Comparison of ENCODE assay signal across 8 mouse cellular contexts in the genomic region with DNA sequence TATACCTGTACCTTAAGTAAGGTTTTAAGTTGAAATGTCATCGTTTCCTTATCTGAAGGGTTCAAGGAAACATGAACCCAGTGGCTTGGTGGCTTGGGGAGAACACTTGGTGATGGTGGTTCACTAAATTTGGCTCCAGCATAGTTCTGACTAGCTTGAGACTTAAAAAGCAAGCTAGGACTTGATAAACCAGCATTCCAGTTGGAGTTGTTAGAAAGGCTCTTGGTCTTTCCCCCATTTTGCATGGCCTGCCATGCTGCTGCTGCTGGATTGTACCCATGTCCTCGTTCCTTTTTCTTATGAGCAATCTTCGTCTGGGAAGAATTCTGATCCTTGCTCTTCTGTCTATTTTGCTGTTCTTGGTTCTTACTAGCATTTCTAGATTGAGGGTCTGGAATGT. TPM values are rescaled to one million over a fixed set of nuclear protein-coding genes. Genes with fewer than 3 reads are reported as not detected.
DNase-seq lines count a peak whose midpoint lies in the region; ATAC-seq and TF ChIP-seq lines count a peak whose summit lies in the region.

No protein-coding gene starts in this region.

- no peaks in the 10 kb centered on the region for H3K9me3 ChIP-seq in heart, embryonic 14.5 days (ENCODE audit: control insufficient read depth, low read length)
- H3K9me3 ChIP-seq in MEL (replicated peaks; ENCODE audit: insufficient read depth, low read length) = no peaks in the 10 kb centered on the region
- H3K9me3 ChIP-seq in hindbrain, embryonic 14.5 days (ENCODE audit: control insufficient read depth, low read length) = no peaks in the 10 kb centered on the region
- H3K9me3 ChIP-seq in midbrain, embryonic 13.5 days = no peaks in the 10 kb centered on the region

- WGBS in heart, embryonic 14.5 days = 38% methylated on average over 3 of the region's 3 CpGs
- 51% methylated on average over 3 of the region's 3 CpGs for WGBS in hindbrain, embryonic 14.5 days
- WGBS in midbrain, embryonic 13.5 days = 56% methylated on average over 3 of the region's 3 CpGs

- H3K27ac ChIP-seq in heart, embryonic 14.5 days (replicated peaks in 1 of 2; ENCODE audit: control insufficient read depth in 1 of 2, insufficient read depth in 1 of 2, low read depth in 2 of 2, low read length in 2 of 2) = peak overlapping the region in 1 of 2 experiments; percentile 100; a peak in 2 of 4 replicates
- H3K27ac ChIP-seq in MEL (ENCODE audit: control insufficient read depth, low read depth, low read length) = peak overlapping the region; percentile 21
- H3K27ac ChIP-seq in hindbrain, embryonic 14.5 days = no peak overlapping the region
- peak overlapping the region; percentile 98 for H3K27ac ChIP-seq in midbrain, embryonic 13.5 days

- peaks cover 42% of the 10 kb centered on the region for H3K36me3 ChIP-seq in heart, embryonic 14.5 days (ENCODE audit: control insufficient read depth, insufficient read depth, low read length)
- peaks cover 20 to 53% of the 10 kb centered on the region in 2 experiments for H3K36me3 ChIP-seq in MEL (ENCODE audit: control insufficient read depth in 1 of 2, insufficient read depth in 2 of 2, low read length in 2 of 2)
- peaks cover 31% of the 10 kb centered on the region for H3K36me3 ChIP-seq in hindbrain, embryonic 14.5 days (replicated peaks; ENCODE audit: control insufficient read depth, insufficient read depth)
- H3K36me3 ChIP-seq in midbrain, embryonic 13.5 days = peaks cover 13% of the 10 kb centered on the region

- no peak for TF ChIP-seq EP300 in MEL (IDR thresholded peaks at IDR 0.05; ENCODE audit: low read depth in 1 of 2, low read length in 2 of 2)

- no peaks in the 10 kb centered on the region for H3K27me3 ChIP-seq in heart, embryonic 14.5 days (ENCODE audit: control insufficient read depth, insufficient read depth, low read length)
- H3K27me3 ChIP-seq in MEL (ENCODE audit: control insufficient read depth in 1 of 2, insufficient read depth in 2 of 2, low read length in 2 of 2) = no peaks in the 10 kb centered on the region
- H3K27me3 ChIP-seq in hindbrain, embryonic 14.5 days (ENCODE audit: control insufficient read depth, insufficient read depth, low read length) = no peaks in the 10 kb centered on the region
- H3K27me3 ChIP-seq in midbrain, embryonic 13.5 days = no peaks in the 10 kb centered on the region

- TF ChIP-seq RAD21 in MEL (IDR thresholded peaks at IDR 0.05; ENCODE audit: low read depth, low read length) = no peak

- no peak for ATAC-seq in heart, embryonic 14.5 days (ENCODE audit: insufficient number of reproducible peaks, insufficient read depth, low FRiP score, low read depth)
- ATAC-seq in hindbrain, embryonic 14.5 days (ENCODE audit: low FRiP score) = no peak
- no peak for ATAC-seq in midbrain, embryonic 13.5 days
- ATAC-seq in inflammation-experienced regulatory T-cells, adult 6 months = no peak

- peaks cover 31% of the 10 kb centered on the region for H3K79me2 ChIP-seq in MEL (ENCODE audit: control insufficient read depth, insufficient read depth, low read length, poor library complexity)

- TF ChIP-seq POLR2A in MEL (IDR thresholded peaks at IDR 0.05; ENCODE audit: control insufficient read depth in 1 of 2, insufficient read depth in 1 of 2, low read depth in 1 of 2, low read length in 2 of 2, poor library complexity in 1 of 2) = 0 out of 4 replicates have a peak, but pooled peaks of 1 of the 2 experiments have one; percentile 2

- DNase-seq in heart, adult 9 months (ENCODE audit: low spot score in 2 of 2) = no peak
- peak; percentile 42 for DNase-seq in MEL (ENCODE audit: low read depth, low spot score)
- DNase-seq in hindbrain, embryonic 14.5 days (ENCODE audit: low spot score) = no peak
- DNase-seq in left cerebral cortex, postnatal 10 days (ENCODE audit: extremely low spot score in 1 of 2, low spot score in 2 of 2) = no peak
- no peak for DNase-seq in adrenal gland, postnatal 14 days

- no peak for TF ChIP-seq CTCF in MEL (IDR thresholded peaks at IDR 0.05 in 2 of 3, conservative IDR thresholded peaks at IDR 0.05 in 1 of 3; ENCODE audit: control insufficient read depth in 1 of 3, insufficient read depth in 1 of 3, low read depth in 2 of 3, low read length in 3 of 3, poor library complexity in 1 of 3, severe bottlenecking in 1 of 3)

- peak overlapping the region; percentile 84 for H3K4me2 ChIP-seq in heart, embryonic 14.5 days (ENCODE audit: low read length)
- H3K4me2 ChIP-seq in hindbrain, embryonic 14.5 days (replicated peaks) = peak overlapping the region; percentile 78
- peak overlapping the region; percentile 78 for H3K4me2 ChIP-seq in midbrain, embryonic 13.5 days (replicated peaks)

- intact Hi-C loops in left cerebral cortex, postnatal 10 days (cut with DNase I) = loop anchor here (1.0 to 5.0 kb wide), 2 partner anchors 15 to 45 kb away; no protein-coding TSS in a partner anchor

- peak overlapping the region; percentile 98 for H3K9ac ChIP-seq in heart, embryonic 14.5 days (ENCODE audit: low read length)
- H3K9ac ChIP-seq in MEL (ENCODE audit: control insufficient read depth, low read depth, low read length, poor library complexity, severe bottlenecking) = peak overlapping the region; percentile 99
- peak overlapping the region; percentile 92 for H3K9ac ChIP-seq in hindbrain, embryonic 14.5 days
- peak overlapping the region; percentile 95 for H3K9ac ChIP-seq in midbrain, embryonic 13.5 days (replicated peaks)

- peaks cover 21 to 47% of the 10 kb centered on the region in 2 experiments for H3K4me1 ChIP-seq in heart, embryonic 14.5 days (ENCODE audit: control insufficient read depth in 2 of 2, insufficient read depth in 2 of 2, low read length in 2 of 2)
- peaks cover 23 to 30% of the 10 kb centered on the region in 2 experiments for H3K4me1 ChIP-seq in MEL (ENCODE audit: control insufficient read depth in 1 of 2, insufficient read depth in 2 of 2, low read length in 2 of 2)
- H3K4me1 ChIP-seq in hindbrain, embryonic 14.5 days (replicated peaks; ENCODE audit: control insufficient read depth, insufficient read depth, low read length) = peaks cover 45% of the 10 kb centered on the region
- peaks cover 55% of the 10 kb centered on the region for H3K4me1 ChIP-seq in midbrain, embryonic 13.5 days (replicated peaks)

- H3K4me3 ChIP-seq in heart, embryonic 14.5 days (ENCODE audit: control insufficient read depth in 1 of 2, insufficient read depth in 1 of 2, low read depth in 1 of 2, low read length in 2 of 2) = peak overlapping the region; percentile 24 to 84; a peak in 3 of 4 replicates
- peak overlapping the region; percentile 32 to 60 for H3K4me3 ChIP-seq in MEL (ENCODE audit: control insufficient read depth in 1 of 2, insufficient read depth in 1 of 2, low read depth in 2 of 2, low read length in 2 of 2)
- H3K4me3 ChIP-seq in hindbrain, embryonic 14.5 days (replicated peaks; ENCODE audit: low read length) = peak overlapping the region; percentile 74
- peak overlapping the region; percentile 76 for H3K4me3 ChIP-seq in midbrain, embryonic 13.5 days (replicated peaks)

RNA-seq across cellular contexts. Expression of a gene that starts 1.6 kb away (rescaled TPM):
- polyA plus RNA-seq in heart, embryonic 14.5 days (2014; fragmentation: Nextera tagmentation; extraction: Ambion mirVana) = 133 and 137 TPM in 2 replicates
- 49.8 and 50.7 TPM in 2 replicates for total RNA-seq in MEL (2012; rRNA removed)
- 10 to 100 TPM; 48.0 to 76.3 TPM for polyA plus RNA-seq in MEL (2012; ENCODE audit: insufficient read depth in 1 of 2, insufficient read length in 2 of 2, low read depth in 1 of 2, low replicate concordance in 2 of 2, missing spikeins in 1 of 2)
- polyA plus RNA-seq in hindbrain, embryonic 14.5 days (2014; fragmentation: Nextera tagmentation; extraction: Ambion mirVana) = 95.0 and 105 TPM in 2 replicates
- polyA plus RNA-seq in midbrain, embryonic 13.5 days (2015; fragmentation: Nextera tagmentation; extraction: Ambion mirVana) = 144 TPM in 2 replicates
- total RNA-seq in left cerebral cortex, postnatal 10 days (2021) = 10 to 100 TPM; 47.1 to 47.9 TPM
- total RNA-seq in adrenal gland, postnatal 14 days (2021) = 110 and 149 TPM in 2 replicates
- 100 to 1,000 TPM; 177 to 235 (median 211) TPM for polyA plus RNA-seq in inflammation-experienced regulatory T-cells, adult 6 months (2017; shearing (Covaris generic))

RNA-seq across cellular contexts. Expression of a gene that starts 16.5 kb away (rescaled TPM):
- polyA plus RNA-seq in heart, embryonic 14.5 days (2014; fragmentation: Nextera tagmentation; extraction: Ambion mirVana) = 144 and 147 TPM in 2 replicates
- total RNA-seq in MEL (2012; rRNA removed) = 129 and 142 TPM in 2 replicates
- 100 to 1,000 TPM; 222 to 361 TPM for polyA plus RNA-seq in MEL (2012; ENCODE audit: insufficient read depth in 1 of 2, insufficient read length in 2 of 2, low read depth in 1 of 2, low replicate concordance in 2 of 2, missing spikeins in 1 of 2)
- 200 and 208 TPM in 2 replicates for polyA plus RNA-seq in hindbrain, embryonic 14.5 days (2014; fragmentation: Nextera tagmentation; extraction: Ambion mirVana)
- polyA plus RNA-seq in midbrain, embryonic 13.5 days (2015; fragmentation: Nextera tagmentation; extraction: Ambion mirVana) = 267 and 285 TPM in 2 replicates
- total RNA-seq in left cerebral cortex, postnatal 10 days (2021) = 10 to 100 TPM; 70.1 to 74.8 TPM
- 119 and 125 TPM in 2 replicates for total RNA-seq in adrenal gland, postnatal 14 days (2021)
- polyA plus RNA-seq in inflammation-experienced regulatory T-cells, adult 6 months (2017; shearing (Covaris generic)) = 100 to 1,000 TPM; 184 to 209 (median 207) TPM

RNA-seq across cellular contexts. Expression of a gene that starts 23.2 kb away (rescaled TPM):
- 0.36 and 0.38 TPM in 2 replicates for polyA plus RNA-seq in heart, embryonic 14.5 days (2014; fragmentation: Nextera tagmentation; extraction: Ambion mirVana)
- 9.8 and 10.2 TPM in 2 replicates for total RNA-seq in MEL (2012; rRNA removed)
- 1 to 10 TPM in 1 of 2 experiments, not detected in 1; 6.8 TPM for polyA plus RNA-seq in MEL (2012; ENCODE audit: insufficient read depth in 1 of 2, insufficient read length in 2 of 2, low read depth in 1 of 2, low replicate concordance in 2 of 2, missing spikeins in 1 of 2)
- polyA plus RNA-seq in hindbrain, embryonic 14.5 days (2014; fragmentation: Nextera tagmentation; extraction: Ambion mirVana) = 0.13 and 0.17 TPM in 2 replicates
- polyA plus RNA-seq in midbrain, embryonic 13.5 days (2015; fragmentation: Nextera tagmentation; extraction: Ambion mirVana) = 0.12 and 0.16 TPM in 2 replicates
- under 1 TPM in 1 of 2 experiments, not detected in 1; 0.11 TPM for total RNA-seq in left cerebral cortex, postnatal 10 days (2021)
- 1.9 and 4.7 TPM in 2 replicates for total RNA-seq in adrenal gland, postnatal 14 days (2021)
- 1 to 10 TPM; 1.9 to 8.0 (median 7.0) TPM for polyA plus RNA-seq in inflammation-experienced regulatory T-cells, adult 6 months (2017; shearing (Covaris generic))

RNA-seq across cellular contexts. Expression of a gene that starts 48.5 kb away (rescaled TPM):
- 50.1 and 63.0 TPM in 2 replicates for polyA plus RNA-seq in heart, embryonic 14.5 days (2014; fragmentation: Nextera tagmentation; extraction: Ambion mirVana)
- total RNA-seq in MEL (2012; rRNA removed) = 26.8 and 33.7 TPM in 2 replicates
- 10 to 100 TPM in 1 of 2 experiments, not detected in 1; 48.6 TPM for polyA plus RNA-seq in MEL (2012; ENCODE audit: insufficient read depth in 1 of 2, insufficient read length in 2 of 2, low read depth in 1 of 2, low replicate concordance in 2 of 2, missing spikeins in 1 of 2)
- polyA plus RNA-seq in hindbrain, embryonic 14.5 days (2014; fragmentation: Nextera tagmentation; extraction: Ambion mirVana) = 68.8 and 72.0 TPM in 2 replicates
- polyA plus RNA-seq in midbrain, embryonic 13.5 days (2015; fragmentation: Nextera tagmentation; extraction: Ambion mirVana) = 49.5 and 52.9 TPM in 2 replicates
- total RNA-seq in left cerebral cortex, postnatal 10 days (2021) = 10 to 100 TPM; 46.8 to 47.9 TPM
- 90.1 and 94.3 TPM in 2 replicates for total RNA-seq in adrenal gland, postnatal 14 days (2021)
- 100 to 1,000 TPM in 1 of 3 experiments, 10 to 100 TPM in 2; 81.7 to 101 (median 98.9) TPM for polyA plus RNA-seq in inflammation-experienced regulatory T-cells, adult 6 months (2017; shearing (Covaris generic))
